In the genomic region with DNA sequence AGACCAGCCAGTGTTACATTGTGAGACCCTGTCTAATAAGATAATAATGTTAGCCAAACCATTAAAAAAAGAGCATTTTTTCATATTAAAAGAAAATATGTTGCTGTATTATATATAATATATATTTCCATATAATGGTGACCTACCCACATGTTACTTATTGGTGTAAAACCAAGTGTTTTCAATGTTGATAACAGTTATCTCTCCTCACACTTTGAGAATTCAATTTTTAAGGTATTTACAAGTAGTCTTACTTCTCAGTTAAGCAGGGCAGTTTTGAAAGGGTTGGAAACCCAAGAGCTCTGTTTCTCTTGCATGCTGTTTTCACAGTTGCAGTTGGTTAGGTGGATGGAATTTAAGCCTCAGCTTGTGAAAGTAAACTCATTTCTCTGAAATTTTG, we compare ENCODE assay signal across 8 mouse cellular contexts. TPM values are rescaled to one million over a fixed set of nuclear protein-coding genes. Genes with fewer than 3 reads are reported as not detected.
DNase-seq lines count a peak whose midpoint lies in the region; ATAC-seq and TF ChIP-seq lines count a peak whose summit lies in the region.
"Had no signal": no experiment of that assay in that cellular context is flagged by ENCODE, and none has a peak within 500 bp of the region (broad histone marks: within the 10 kb centered on the region; RNA-seq: fewer than 3 reads in every experiment).

No protein-coding gene starts in this region.

- H3K4me1 ChIP-seq in limb, embryonic 12.5 days (replicated peaks): peaks cover 11% of the 10 kb centered on the region
- peaks cover 13% of the 10 kb centered on the region for H3K4me1 ChIP-seq in limb, embryonic 10.5 days
- H3K4me1 ChIP-seq in cortical plate, adult 2 months (ENCODE audit: control insufficient read depth, insufficient read depth, low read length): 0 out of 2 replicates have a peak, but pooled peaks cover 2% of the 10 kb centered on the region
- H3K4me1 ChIP-seq in hindbrain, postnatal 0 days (ENCODE audit: insufficient read depth, low read length): 0 out of 2 replicates have a peak, but pooled peaks cover 6% of the 10 kb centered on the region
- H3K4me1 ChIP-seq in neural tube, embryonic 14.5 days (ENCODE audit: control insufficient read depth, insufficient read depth, low read length): peaks cover 3% of the 10 kb centered on the region; the same call in 1 of the 2 replicates

- 0 out of 2 replicates have a peak overlapping the region, but pooled peaks have one; percentile 88 for H3K4me3 ChIP-seq in limb, embryonic 12.5 days (replicated peaks)
- no peak overlapping the region for H3K4me3 ChIP-seq in limb, embryonic 10.5 days
- H3K4me3 ChIP-seq in cortical plate, adult 2 months (ENCODE audit: insufficient read depth, low read length): peak overlapping the region; percentile 88; the same call in 1 of the 2 replicates
- H3K4me3 ChIP-seq in hindbrain, postnatal 0 days (ENCODE audit: low read length): no peak overlapping the region; the same call in 1 of the 2 replicates
- H3K4me3 ChIP-seq in neural tube, embryonic 14.5 days (ENCODE audit: low read depth, low read length): no peak overlapping the region

- no peak for TF ChIP-seq CTCF in cortical plate, adult 2 months (IDR thresholded peaks at IDR 0.05; ENCODE audit: extremely low read depth, insufficient read depth, low read length)
- TF ChIP-seq CTCF in hindbrain, postnatal 0 days (IDR thresholded peaks at IDR 0.05; ENCODE audit: low read depth): no peak

- no peak overlapping the region for H3K27ac ChIP-seq in limb, embryonic 12.5 days
- no peak overlapping the region for H3K27ac ChIP-seq in limb, embryonic 10.5 days
- no peak overlapping the region for H3K27ac ChIP-seq in cortical plate, adult 2 months (ENCODE audit: insufficient read depth, low read length)
- H3K27ac ChIP-seq in hindbrain, postnatal 0 days: no peak overlapping the region
- H3K27ac ChIP-seq in neural tube, embryonic 14.5 days (ENCODE audit: low read depth, low read length): no peak overlapping the region

- peak overlapping the region; percentile 74 for H3K4me2 ChIP-seq in limb, embryonic 12.5 days
- H3K4me2 ChIP-seq in hindbrain, postnatal 0 days (ENCODE audit: low read depth, low read length): peak overlapping the region; percentile 85
- H3K4me2 ChIP-seq in neural tube, embryonic 14.5 days (ENCODE audit: low read depth, low read length): 0 out of 2 replicates have a peak overlapping the region, but pooled peaks have one; percentile 7

- no peak for TF ChIP-seq POLR2A in cortical plate, adult 2 months (IDR thresholded peaks at IDR 0.05; ENCODE audit: extremely low read depth, insufficient read depth, low read length)

- peaks cover 6% of the 10 kb centered on the region; the same call in 1 of the 2 replicates for H3K36me3 ChIP-seq in limb, embryonic 12.5 days
- 0 out of 2 replicates have a peak, but pooled peaks cover 5% of the 10 kb centered on the region for H3K36me3 ChIP-seq in limb, embryonic 10.5 days
- no peaks in the 10 kb centered on the region for H3K36me3 ChIP-seq in hindbrain, postnatal 0 days (ENCODE audit: insufficient read depth, low read length)
- H3K36me3 ChIP-seq in neural tube, embryonic 14.5 days (ENCODE audit: control insufficient read depth, insufficient read depth, low read length): no peaks in the 10 kb centered on the region

- H3K9me3 ChIP-seq in limb, embryonic 12.5 days: no peaks in the 10 kb centered on the region
- H3K9me3 ChIP-seq in limb, embryonic 10.5 days (replicated peaks): no peaks in the 10 kb centered on the region
- H3K9me3 ChIP-seq in hindbrain, postnatal 0 days (ENCODE audit: low read length): no peaks in the 10 kb centered on the region
- no peaks in the 10 kb centered on the region for H3K9me3 ChIP-seq in neural tube, embryonic 14.5 days (ENCODE audit: control insufficient read depth, low read length)

- no peak for ATAC-seq in limb, embryonic 12.5 days (ENCODE audit: insufficient number of reproducible peaks, insufficient read depth, low FRiP score, low TSS enrichment, low read depth)
- ATAC-seq in hindbrain, postnatal 0 days: no peak
- no peak for ATAC-seq in neural tube, embryonic 14.5 days (ENCODE audit: low read depth)

- DNase-seq in limb, embryonic 10.5 days (ENCODE audit: low spot score): no peak
- no peak for DNase-seq in hindbrain, postnatal 0 days (ENCODE audit: low spot score)
- no peak for DNase-seq in urinary bladder, postnatal 14 days (ENCODE audit: low spot score)
- DNase-seq in gastrocnemius, postnatal 25 days: no peak

- no peaks in the 10 kb centered on the region for H3K27me3 ChIP-seq in limb, embryonic 12.5 days
- no peaks in the 10 kb centered on the region for H3K27me3 ChIP-seq in limb, embryonic 10.5 days (ENCODE audit: low read depth, poor library complexity, severe bottlenecking)
- H3K27me3 ChIP-seq in hindbrain, postnatal 0 days (ENCODE audit: insufficient read depth, low read length): no peaks in the 10 kb centered on the region
- no peaks in the 10 kb centered on the region for H3K27me3 ChIP-seq in neural tube, embryonic 14.5 days (ENCODE audit: control insufficient read depth, insufficient read depth, low read length)

- no peak overlapping the region for H3K9ac ChIP-seq in limb, embryonic 12.5 days (replicated peaks)
- no peak overlapping the region for H3K9ac ChIP-seq in hindbrain, postnatal 0 days (replicated peaks; ENCODE audit: low read length)
- no peak overlapping the region for H3K9ac ChIP-seq in neural tube, embryonic 14.5 days (replicated peaks; ENCODE audit: low read depth, low read length)

RNA-seq across cellular contexts. Expression of a gene that starts 1.4 kb away (rescaled TPM):
- polyA plus RNA-seq in limb, embryonic 12.5 days (2016; fragmentation: Nextera tagmentation; extraction: Ambion mirVana): 24.3 and 25.9 TPM in 2 replicates
- 15.6 and 20.1 TPM in 2 replicates for polyA plus RNA-seq in limb, embryonic 10.5 days (2016; fragmentation: Nextera tagmentation; extraction: Ambion mirVana)
- 35.8 and 38.2 TPM in 2 replicates for polyA plus RNA-seq in cortical plate, adult 2 months (2012; rRNA removed)
- 14.6 and 17.7 TPM in 2 replicates for total RNA-seq in hindbrain, postnatal 0 days (2014; rRNA removed)
- polyA plus RNA-seq in hindbrain, postnatal 0 days (2015; fragmentation: Nextera tagmentation; extraction: Ambion mirVana): 30.9 and 35.6 TPM in 2 replicates
- 24.9 and 26.2 TPM in 2 replicates for polyA plus RNA-seq in neural tube, embryonic 14.5 days (2014; fragmentation: Nextera tagmentation; extraction: Ambion mirVana)
- 10 to 100 TPM in 1 of 2 experiments, 1 to 10 TPM in 1; 6.2 to 10.1 TPM for total RNA-seq in gastrocnemius, postnatal 25 days (2021)

RNA-seq across cellular contexts. Expression of a gene that starts 11.5 kb away (rescaled TPM):
- polyA plus RNA-seq in limb, embryonic 12.5 days (2016; fragmentation: Nextera tagmentation; extraction: Ambion mirVana): 0.16 TPM in 1 of 2 replicates, not detected in the other
- not detected in 2 replicates for polyA plus RNA-seq in limb, embryonic 10.5 days (2016; fragmentation: Nextera tagmentation; extraction: Ambion mirVana)
- 0.17 and 0.23 TPM in 2 replicates for polyA plus RNA-seq in cortical plate, adult 2 months (2012; rRNA removed)
- 0.11 TPM in 1 of 2 replicates, not detected in the other for total RNA-seq in hindbrain, postnatal 0 days (2014; rRNA removed)
- polyA plus RNA-seq in hindbrain, postnatal 0 days (2015; fragmentation: Nextera tagmentation; extraction: Ambion mirVana): 0.11 and 0.20 TPM in 2 replicates
- polyA plus RNA-seq in neural tube, embryonic 14.5 days (2014; fragmentation: Nextera tagmentation; extraction: Ambion mirVana): not detected in 2 replicates
- total RNA-seq in gastrocnemius, postnatal 25 days (2021): not detected
- polyA plus RNA-seq: large intestine, adult 2 months had no signal

Comparison
In these comparisons a context has a peak if more than half of its experiments do, and no peak if none do; other contexts are left out.
1. H3K4me3 ChIP-seq: peak in limb, embryonic 12.5 days (single experiment) and cortical plate, adult 2 months (single experiment); none in limb, embryonic 10.5 days (single experiment), hindbrain, postnatal 0 days (single experiment) and neural tube, embryonic 14.5 days (single experiment).
2. H3K4me2 ChIP-seq: peak in every context shown above with its lines; median percentile 85 in hindbrain, postnatal 0 days; 74 in limb, embryonic 12.5 days; 7 in neural tube, embryonic 14.5 days.